Mouse (Mus musculus): ENCODE data around the gene Grwd1. TPM values are rescaled to one million over a fixed set of nuclear protein-coding genes. Genes with fewer than 3 reads are reported as not detected.

The Grwd1 gene
- polyA plus RNA-seq, 1 experiment from 2014 or later, result 14.8 TPM

GRCm38 (mm10) chr7:45870282-45871058 is 39.7 kb upstream of the Grwd1 start:
- TF ChIP-seq CTCF (IDR thresholded peaks at IDR 0.05), result no peak
- no peak for TF ChIP-seq EP300 (IDR thresholded peaks at IDR 0.05)

GRCm38 (mm10) chr7:45869787-45870186 is 39.0 kb upstream of the Grwd1 start:
- no peak overlapping the region for H3K27ac ChIP-seq (ENCODE audit: low read length)
- peaks cover 9% of the 10 kb centered on the region for H3K4me1 ChIP-seq (ENCODE audit: insufficient read depth, low read depth, low read length)
- H3K9ac ChIP-seq (replicated peaks; ENCODE audit: low read depth), result no peak overlapping the region
- no peak for TF ChIP-seq CTCF (IDR thresholded peaks at IDR 0.05)
- TF ChIP-seq EP300 (IDR thresholded peaks at IDR 0.05), result no peak
- H3K9me3 ChIP-seq (ENCODE audit: low read length), result no peaks in the 10 kb centered on the region
- ATAC-seq, result no peak
- peaks cover 27% of the 10 kb centered on the region; the same call in 1 of the 2 replicates for H3K27me3 ChIP-seq (replicated peaks; ENCODE audit: insufficient read depth, low read length)
- H3K36me3 ChIP-seq (ENCODE audit: insufficient read depth, low read length), result no peaks in the 10 kb centered on the region
- H3K4me2 ChIP-seq (replicated peaks; ENCODE audit: low read depth, low read length), result no peak overlapping the region
- no peak for DNase-seq (ENCODE audit: low spot score)
- WGBS, result 5% methylated on average over 13 of the region's 14 CpGs
- H3K4me3 ChIP-seq (ENCODE audit: low read depth, low read length), result no peak overlapping the region

More at GRCm38 (mm10) chr7:45870282-45871058, 39.7 kb upstream of the Grwd1 start:
- Histone ChIP-seq H3K4me1 (ENCODE audit: insufficient read depth, low read depth, low read length) (peaks cover 13% of the 10 kb centered on the region), H3K4me3 (ENCODE audit: low read depth, low read length) (no peak overlapping the region), H3K4me2 (replicated peaks; ENCODE audit: low read depth, low read length) (peak overlapping the region; percentile 22), H3K36me3 (ENCODE audit: insufficient read depth, low read length) (peaks cover 1% of the 10 kb centered on the region; the same call in 1 of the 2 replicates), H3K27ac (ENCODE audit: low read length) (no peak overlapping the region), H3K27me3 (replicated peaks; ENCODE audit: insufficient read depth, low read length) (peaks cover 27% of the 10 kb centered on the region; the same call in 1 of the 2 replicates), H3K9ac (replicated peaks; ENCODE audit: low read depth) (no peak overlapping the region), H3K9me3 (ENCODE audit: low read length) (no peaks in the 10 kb centered on the region)
- ATAC-seq, result no peak
- no peak for DNase-seq (ENCODE audit: low spot score)
- 4% methylated on average over 26 of the region's 30 CpGs for WGBS

DNA sequence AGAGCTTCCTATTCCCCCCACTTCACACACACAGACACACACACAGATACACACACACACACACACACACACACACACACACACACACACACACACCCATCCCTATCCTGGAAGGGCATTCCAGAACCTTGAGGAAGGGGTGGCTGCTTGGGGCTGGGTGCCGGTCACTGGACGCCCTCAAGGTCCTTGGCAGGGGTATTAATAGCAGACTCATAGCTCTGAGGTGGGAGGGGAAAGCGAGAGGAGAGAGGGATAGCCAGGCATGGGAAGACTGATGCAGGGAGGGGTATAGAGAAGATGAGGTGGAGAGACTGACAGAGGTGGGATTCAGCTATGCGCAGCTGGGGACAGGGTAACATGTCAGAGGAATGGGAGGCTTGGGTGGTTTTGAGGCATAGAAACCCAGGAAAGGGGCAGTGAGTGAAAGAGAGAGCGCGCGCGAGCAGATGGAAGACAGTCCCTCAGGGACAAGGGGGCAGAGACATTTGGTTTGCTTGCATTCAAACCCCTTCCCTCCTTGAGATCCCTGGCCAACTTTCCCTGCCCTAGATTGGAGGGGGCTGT is 38.4 kb upstream of the Grwd1 start:
- Histone ChIP-seq H3K4me1 (ENCODE audit: insufficient read depth, low read depth, low read length) (peaks cover 9% of the 10 kb centered on the region), H3K27me3 (replicated peaks; ENCODE audit: insufficient read depth, low read length) (peaks cover 27% of the 10 kb centered on the region; the same call in 1 of the 2 replicates), H3K4me2 (replicated peaks; ENCODE audit: low read depth, low read length) (no peak overlapping the region), H3K36me3 (ENCODE audit: insufficient read depth, low read length) (no peaks in the 10 kb centered on the region), H3K9me3 (ENCODE audit: low read length) (no peaks in the 10 kb centered on the region), H3K9ac (replicated peaks; ENCODE audit: low read depth) (no peak overlapping the region), H3K27ac (ENCODE audit: low read length) (no peak overlapping the region), H3K4me3 (ENCODE audit: low read depth, low read length) (no peak overlapping the region)
- DNase-seq (ENCODE audit: low spot score) (no peak), ATAC-seq (no peak)
- WGBS, result 23% methylated on average over 8 of the region's 8 CpGs
- TF ChIP-seq EP300 (IDR thresholded peaks at IDR 0.05) (no peak), CTCF (IDR thresholded peaks at IDR 0.05) (no peak)

GRCm38 (mm10) chr7:45867871-45868270 is 37.1 kb upstream of the Grwd1 start:
- peaks cover 27% of the 10 kb centered on the region; the same call in 1 of the 2 replicates for H3K27me3 ChIP-seq (replicated peaks; ENCODE audit: insufficient read depth, low read length)
- DNase-seq (ENCODE audit: low spot score) (no peak), ATAC-seq (no peak)
- TF ChIP-seq CTCF (IDR thresholded peaks at IDR 0.05) (no peak), EP300 (IDR thresholded peaks at IDR 0.05) (no peak)
- no peaks in the 10 kb centered on the region for H3K9me3 ChIP-seq (ENCODE audit: low read length)
- no peak overlapping the region for H3K4me3 ChIP-seq (ENCODE audit: low read depth, low read length)
- no peak overlapping the region for H3K9ac ChIP-seq (replicated peaks; ENCODE audit: low read depth)
- H3K4me2 ChIP-seq (replicated peaks; ENCODE audit: low read depth, low read length), result no peak overlapping the region
- no peaks in the 10 kb centered on the region for H3K36me3 ChIP-seq (ENCODE audit: insufficient read depth, low read length)
- WGBS, result 22% methylated on average over 2 of the region's 2 CpGs
- H3K4me1 ChIP-seq (ENCODE audit: insufficient read depth, low read depth, low read length), result peaks cover 5% of the 10 kb centered on the region
- H3K27ac ChIP-seq (ENCODE audit: low read length), result no peak overlapping the region

GRCm38 (mm10) chr7:45865925-45866910 is 35.5 kb upstream of the Grwd1 start:
- peak overlapping the region; percentile 75; the same call in 1 of the 2 replicates for H3K27ac ChIP-seq (ENCODE audit: low read length)
- H3K36me3 ChIP-seq (ENCODE audit: insufficient read depth, low read length), result no peaks in the 10 kb centered on the region
- ATAC-seq (peak; percentile 93), DNase-seq (ENCODE audit: low spot score) (peak; percentile 96)
- peak overlapping the region; percentile 94 for H3K4me2 ChIP-seq (replicated peaks; ENCODE audit: low read depth, low read length)
- H3K4me1 ChIP-seq (ENCODE audit: insufficient read depth, low read depth, low read length), result peaks cover 5% of the 10 kb centered on the region
- no peaks in the 10 kb centered on the region for H3K9me3 ChIP-seq (ENCODE audit: low read length)
- H3K27me3 ChIP-seq (replicated peaks; ENCODE audit: insufficient read depth, low read length), result peaks cover 26% of the 10 kb centered on the region; the same call in 1 of the 2 replicates
- under 1% methylated on average over 82 of the region's 117 CpGs for WGBS
- TF ChIP-seq CTCF (IDR thresholded peaks at IDR 0.05) (no peak), EP300 (IDR thresholded peaks at IDR 0.05) (no peak)
- H3K4me3 ChIP-seq (ENCODE audit: low read depth, low read length), result peak overlapping the region; percentile 73
- peak overlapping the region; percentile 44 for H3K9ac ChIP-seq (replicated peaks; ENCODE audit: low read depth)

All from lung, postnatal 0 days (tissue).